ENCODE assay signal across 34 mouse cellular contexts in genomic region chr3:92110790-92111189, GRCm38 (mm10). TPM values are rescaled to one million over a fixed set of nuclear protein-coding genes. Genes with fewer than 3 reads are reported as not detected.
DNase-seq lines count a peak whose midpoint lies in the region; ATAC-seq lines count a peak whose summit lies in the region.
"Had no signal": no experiment of that assay in that cellular context is flagged by ENCODE, and none has a peak within 500 bp of the region (broad histone marks: within the 10 kb centered on the region; RNA-seq: fewer than 3 reads in every experiment).

No protein-coding gene starts in this region.

- H3K4me1 ChIP-seq in forebrain, embryonic 14.5 days (ENCODE audit: control insufficient read depth, insufficient read depth, low read length): no peaks in the 10 kb centered on the region; the same call in 1 of the 2 replicates
- no peaks in the 10 kb centered on the region for H3K4me1 ChIP-seq in forebrain, embryonic 13.5 days
- H3K4me1 ChIP-seq in midbrain, embryonic 13.5 days (replicated peaks): no peaks in the 10 kb centered on the region
- H3K4me1 ChIP-seq in midbrain, embryonic 10.5 days: peaks cover 12% of the 10 kb centered on the region

- no peak overlapping the region for H3K27ac ChIP-seq in forebrain, embryonic 14.5 days (ENCODE audit: low read depth, low read length)
- no peak overlapping the region for H3K27ac ChIP-seq in forebrain, embryonic 13.5 days
- no peak overlapping the region for H3K27ac ChIP-seq in midbrain, embryonic 13.5 days
- no peak overlapping the region for H3K27ac ChIP-seq in midbrain, embryonic 10.5 days (replicated peaks)
- H3K27ac ChIP-seq: heart, adult 2 months; heart, embryonic 13.5 days; liver, embryonic 14.5 days had no signal

- H3K9ac ChIP-seq in forebrain, embryonic 14.5 days (ENCODE audit: low read length): no peak overlapping the region
- H3K9ac ChIP-seq in forebrain, embryonic 13.5 days: no peak overlapping the region
- H3K9ac ChIP-seq in midbrain, embryonic 13.5 days (replicated peaks): no peak overlapping the region
- H3K9ac ChIP-seq: forebrain, postnatal 0 days; heart, embryonic 13.5 days; liver, embryonic 14.5 days had no signal

- H3K9me3 ChIP-seq in forebrain, embryonic 14.5 days (replicated peaks; ENCODE audit: control insufficient read depth, low read length): no peaks in the 10 kb centered on the region
- H3K9me3 ChIP-seq in forebrain, embryonic 13.5 days (replicated peaks): no peaks in the 10 kb centered on the region
- H3K9me3 ChIP-seq in midbrain, embryonic 13.5 days: no peaks in the 10 kb centered on the region
- H3K9me3 ChIP-seq in midbrain, embryonic 10.5 days (replicated peaks): no peaks in the 10 kb centered on the region
- H3K9me3 ChIP-seq: G1E; heart, embryonic 13.5 days had no signal

- H3K4me2 ChIP-seq in forebrain, embryonic 14.5 days (ENCODE audit: low read length): no peak overlapping the region
- H3K4me2 ChIP-seq in forebrain, embryonic 13.5 days: no peak overlapping the region
- H3K4me2 ChIP-seq in midbrain, embryonic 13.5 days (replicated peaks): no peak overlapping the region
- H3K4me2 ChIP-seq: heart, embryonic 13.5 days had no signal

- H3K36me3 ChIP-seq in forebrain, embryonic 14.5 days (ENCODE audit: control insufficient read depth, insufficient read depth, low read length): no peaks in the 10 kb centered on the region
- H3K36me3 ChIP-seq in forebrain, embryonic 13.5 days (ENCODE audit: poor library complexity, severe bottlenecking): no peaks in the 10 kb centered on the region
- no peaks in the 10 kb centered on the region for H3K36me3 ChIP-seq in midbrain, embryonic 13.5 days
- H3K36me3 ChIP-seq in midbrain, embryonic 10.5 days: no peaks in the 10 kb centered on the region
- H3K36me3 ChIP-seq: G1E; heart, embryonic 13.5 days had no signal

- peak; percentile 4 for DNase-seq in embryo, embryonic 10.5 days (ENCODE audit: low spot score)
- no peak for DNase-seq in embryo, embryonic 10 days (ENCODE audit: low spot score)
- DNase-seq in forebrain, embryonic 14.5 days (ENCODE audit: low spot score): peak; percentile 51
- DNase-seq in midbrain, embryonic 10.5 days (ENCODE audit: low spot score): no peak
- peak; percentile 56 for DNase-seq in retina, postnatal 1 day
- no peak for DNase-seq in lung, postnatal 36 days
- DNase-seq: adrenal gland, postnatal 25 days; cerebellum, adult 18-20 months; cerebellum, postnatal 10 days; forebrain, postnatal 0 days; heart, adult 2 months; heart, postnatal 10 days; kidney, adult 9 months; kidney, postnatal 10 days; layer of hippocampus, adult 9-11 months; liver; lung, adult 2 months; lung, postnatal 14 days; right cerebral cortex, postnatal 25 days; thymus, postnatal 14 days had no signal

- no peaks in the 10 kb centered on the region for H3K27me3 ChIP-seq in forebrain, embryonic 14.5 days (replicated peaks; ENCODE audit: control insufficient read depth, insufficient read depth, low read length)
- H3K27me3 ChIP-seq in forebrain, embryonic 13.5 days: no peaks in the 10 kb centered on the region
- H3K27me3 ChIP-seq in midbrain, embryonic 13.5 days: no peaks in the 10 kb centered on the region
- no peaks in the 10 kb centered on the region for H3K27me3 ChIP-seq in midbrain, embryonic 10.5 days (ENCODE audit: low read depth, poor library complexity, severe bottlenecking)
- H3K27me3 ChIP-seq: CH12.LX; heart, embryonic 13.5 days had no signal

- H3K4me3 ChIP-seq in forebrain, embryonic 14.5 days (ENCODE audit: low read depth, low read length): no peak overlapping the region
- H3K4me3 ChIP-seq in forebrain, embryonic 13.5 days: no peak overlapping the region
- no peak overlapping the region for H3K4me3 ChIP-seq in midbrain, embryonic 13.5 days (replicated peaks)
- no peak overlapping the region for H3K4me3 ChIP-seq in midbrain, embryonic 10.5 days
- H3K4me3 ChIP-seq: erythroblast, embryonic 14.5 days; heart, adult 2 months; heart, embryonic 13.5 days had no signal

- ATAC-seq in forebrain, embryonic 14.5 days: peak; percentile 20; the same call in 1 of the 2 replicates
- ATAC-seq in forebrain, embryonic 13.5 days: no peak; the same call in 1 of the 2 replicates
- 0 out of 2 replicates have a peak, but pooled peaks have one; percentile 14 for ATAC-seq in midbrain, embryonic 13.5 days
- ATAC-seq: forebrain, postnatal 0 days; intestine, embryonic 16.5 days; Patski had no signal

RNA-seq across cellular contexts. Expression of gene Prr9, which starts 13.0 kb away (rescaled TPM):
- polyA plus RNA-seq in forebrain, embryonic 14.5 days (2014; fragmentation: Nextera tagmentation; extraction: Ambion mirVana): not detected in 2 replicates
- polyA plus RNA-seq in forebrain, embryonic 13.5 days (2015; fragmentation: Nextera tagmentation; extraction: Ambion mirVana): not detected in 2 replicates
- polyA plus RNA-seq in midbrain, embryonic 13.5 days (2015; fragmentation: Nextera tagmentation; extraction: Ambion mirVana): not detected in 2 replicates
- polyA plus RNA-seq in midbrain, embryonic 10.5 days (2016; fragmentation: Nextera tagmentation; extraction: Ambion mirVana): not detected in 2 replicates
- polyA plus RNA-seq: erythroblast, embryonic 14.5 days; forebrain, postnatal 0 days; G1E; heart, adult 2 months; heart, embryonic 13.5 days; intestine, embryonic 16.5 days; limb, embryonic 11.5 days; liver, embryonic 14.5 days; lung, adult 2 months; neural tube, embryonic 14.5 days; Patski; stomach, embryonic 16.5 days; urinary bladder, adult 2 months had no signal

RNA-seq across cellular contexts. Expression of gene Lor, which starts 27.8 kb away (rescaled TPM):
- 1.3 TPM in 2 replicates for polyA plus RNA-seq in forebrain, embryonic 14.5 days (2014; fragmentation: Nextera tagmentation; extraction: Ambion mirVana)
- polyA plus RNA-seq in forebrain, embryonic 13.5 days (2015; fragmentation: Nextera tagmentation; extraction: Ambion mirVana): 0.81 and 1.3 TPM in 2 replicates
- polyA plus RNA-seq in midbrain, embryonic 13.5 days (2015; fragmentation: Nextera tagmentation; extraction: Ambion mirVana): 2.5 and 3.7 TPM in 2 replicates
- polyA plus RNA-seq in midbrain, embryonic 10.5 days (2016; fragmentation: Nextera tagmentation; extraction: Ambion mirVana): 0.46 and 0.77 TPM in 2 replicates
- polyA plus RNA-seq: erythroblast, embryonic 14.5 days; G1E; heart, adult 2 months; Patski had no signal

RNA-seq across cellular contexts. Expression of gene Lelp1, which starts 31.8 kb away (rescaled TPM):
- not detected in 2 replicates for polyA plus RNA-seq in forebrain, embryonic 14.5 days (2014; fragmentation: Nextera tagmentation; extraction: Ambion mirVana)
- polyA plus RNA-seq in forebrain, embryonic 13.5 days (2015; fragmentation: Nextera tagmentation; extraction: Ambion mirVana): not detected in 2 replicates
- not detected in 2 replicates for polyA plus RNA-seq in midbrain, embryonic 13.5 days (2015; fragmentation: Nextera tagmentation; extraction: Ambion mirVana)
- polyA plus RNA-seq in midbrain, embryonic 10.5 days (2016; fragmentation: Nextera tagmentation; extraction: Ambion mirVana): not detected in 2 replicates
- polyA plus RNA-seq: embryonic facial prominence, embryonic 14.5 days; erythroblast, embryonic 14.5 days; forebrain, postnatal 0 days; G1E; heart, embryonic 13.5 days; intestine, embryonic 16.5 days; limb, embryonic 11.5 days; liver, embryonic 14.5 days; lung, adult 2 months; neural tube, embryonic 14.5 days; Patski; stomach, embryonic 16.5 days; urinary bladder, adult 2 months had no signal

Comparison
In these comparisons a context has a peak if more than half of its experiments do, and no peak if none do; other contexts are left out.
1. DNase-seq: peak in embryo, embryonic 10.5 days (single experiment), forebrain, embryonic 14.5 days (single experiment) and retina, postnatal 1 day (single experiment); none in embryo, embryonic 10 days (single experiment), midbrain, embryonic 10.5 days (single experiment) and lung, postnatal 36 days (single experiment).